Mouse (Mus musculus) intestine, embryonic 15.5 days (tissue): ENCODE measurements around the gene Nras. TPM values are rescaled to one million over a fixed set of nuclear protein-coding genes. Genes with fewer than 3 reads are reported as not detected.

ENCODE experiments used
- ATAC-seq: fragments of 200-750 bp; cut with Nextera tagmentation; 2 replicates; pipeline ENCODE4 v1.8.0; 2017; ENCODE audit warnings: moderate TSS enrichment, moderate library complexity
- H3K27ac ChIP-seq: fragments of 300-500 bp; sonication (generic); 2 replicates; pipeline ENCODE4 v1.5.1; 2015; ENCODE audit warnings: mild to moderate bottlenecking, inconsistent platforms
- H3K27me3 ChIP-seq: fragments of 300-500 bp; sonication (generic); replicated peaks from 2 replicates; pipeline ENCODE4 v1.6.1; 2015; ENCODE audit warnings: inconsistent platforms
- H3K36me3 ChIP-seq: fragments of 300-500 bp; sonication (generic); 2 replicates; pipeline ENCODE4 v1.6.1; 2015; ENCODE audit warnings: inconsistent platforms
- H3K4me1 ChIP-seq: fragments of 300-500 bp; sonication (generic); replicated peaks from 2 replicates; pipeline ENCODE4 v1.6.1; 2015; ENCODE audit warnings: inconsistent platforms
- H3K4me2 ChIP-seq: fragments of 300-500 bp; sonication (generic); replicated peaks from 2 replicates; pipeline ENCODE4 v1.6.1; 2015; ENCODE audit warnings: mild to moderate bottlenecking, inconsistent platforms
- H3K4me3 ChIP-seq: fragments of 300-500 bp; sonication (generic); replicated peaks from 2 replicates; pipeline ENCODE4 v1.5.1; 2015; ENCODE audit warnings: inconsistent platforms
- H3K9ac ChIP-seq: fragments of 300-500 bp; sonication (generic); 2 replicates; pipeline ENCODE4 v1.6.1; 2015; ENCODE audit warnings: inconsistent platforms
- H3K9me3 ChIP-seq: fragments of 300-500 bp; sonication (generic); 2 replicates; pipeline ENCODE4 v1.6.1; 2016; ENCODE audit warnings: inconsistent platforms
- WGBS: fragments of 180-500 bp; shearing (Covaris S2); methylation state at CpG from one replicate; pipeline ENCODE4 v1.1.7; 2015; 5-methylcytosine and 5-hydroxymethylcytosine counted together
- polyA plus RNA-seq: library from polyadenylated mRNA; unstranded; fragments of >200 nt; fragmentation: Nextera tagmentation; extraction: Ambion mirVana; gene quantifications from 2 replicates; pipeline ENCODE4 v1.2.1, GENCODE M21; 2015

Nras gene
- polyA plus RNA-seq, 1 experiment from 2014 or later, result 83.8 TPM

DNA sequence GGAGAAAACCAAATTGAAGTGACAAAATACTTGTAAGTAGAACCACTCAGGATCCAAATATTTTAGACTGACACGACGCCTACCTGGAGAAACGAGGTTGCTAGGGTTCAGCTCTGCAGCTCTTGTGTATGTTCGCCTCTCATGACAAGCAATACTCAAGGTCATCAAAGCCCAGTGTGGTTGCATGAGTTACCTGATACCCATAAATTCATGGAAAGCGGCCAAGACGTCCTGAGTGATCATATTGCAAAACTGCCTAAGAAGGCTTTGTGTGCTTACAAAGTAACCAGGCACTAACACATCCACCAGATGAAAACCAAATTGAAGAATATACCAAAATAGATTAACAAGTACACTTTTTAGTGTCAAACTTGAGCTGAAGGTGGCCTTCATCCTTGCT lies 10.9 kb downstream of the Nras start:
- ATAC-seq, result no peak
- H3K36me3 ChIP-seq, result peaks cover 20% of the 10 kb centered on the region
- 92% methylated on average over 6 of the region's 6 CpGs for WGBS
- no peak overlapping the region for H3K4me2 ChIP-seq
- no peak overlapping the region for H3K4me3 ChIP-seq
- H3K9ac ChIP-seq, result no peak overlapping the region
- no peaks in the 10 kb centered on the region for H3K9me3 ChIP-seq
- H3K27ac ChIP-seq, result no peak overlapping the region
- no peaks in the 10 kb centered on the region for H3K27me3 ChIP-seq
- H3K4me1 ChIP-seq, result no peaks in the 10 kb centered on the region

DNA sequence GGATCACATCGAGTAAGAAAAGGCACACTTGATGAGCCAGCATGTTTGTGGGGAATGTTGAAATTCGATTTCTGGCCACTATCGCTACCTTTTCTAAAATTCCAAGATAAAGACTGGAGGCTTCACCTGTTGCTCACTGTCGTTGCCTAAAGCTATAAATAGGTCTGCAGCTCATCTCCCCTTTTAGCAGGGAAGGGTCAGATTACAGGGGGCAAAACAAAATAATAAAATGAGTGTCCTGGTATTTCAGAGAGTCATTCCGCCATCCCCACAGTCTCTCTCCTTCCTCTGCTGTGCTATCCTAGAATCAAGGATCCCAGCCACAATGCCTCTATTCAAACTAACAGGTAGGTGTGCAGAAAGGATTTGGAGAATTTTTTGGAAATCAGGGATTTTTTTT lies 15.7 kb downstream of the Nras start, which contains the start of gene Ampd1:
TSS of gene Ampd1 (plus strand) at position 244 of the 400 bp plus-strand sequence.
- H3K36me3 ChIP-seq, result no peaks in the 10 kb centered on the region; the same call in 1 of the 2 replicates
- no peak within 1 kb of the TSS for H3K9ac ChIP-seq
- no peaks in the 10 kb centered on the region for H3K27me3 ChIP-seq
- H3K9me3 ChIP-seq, result no peaks in the 10 kb centered on the region
- no peak within 1 kb of the TSS for H3K4me3 ChIP-seq
- 57% methylated on average over 5 of the region's 5 CpGs for WGBS
- no peaks in the 10 kb centered on the region for H3K4me1 ChIP-seq
- ATAC-seq, result no peak
- H3K4me2 ChIP-seq, result no peak within 1 kb of the TSS
- H3K27ac ChIP-seq, result no peak within 1 kb of the TSS

DNA sequence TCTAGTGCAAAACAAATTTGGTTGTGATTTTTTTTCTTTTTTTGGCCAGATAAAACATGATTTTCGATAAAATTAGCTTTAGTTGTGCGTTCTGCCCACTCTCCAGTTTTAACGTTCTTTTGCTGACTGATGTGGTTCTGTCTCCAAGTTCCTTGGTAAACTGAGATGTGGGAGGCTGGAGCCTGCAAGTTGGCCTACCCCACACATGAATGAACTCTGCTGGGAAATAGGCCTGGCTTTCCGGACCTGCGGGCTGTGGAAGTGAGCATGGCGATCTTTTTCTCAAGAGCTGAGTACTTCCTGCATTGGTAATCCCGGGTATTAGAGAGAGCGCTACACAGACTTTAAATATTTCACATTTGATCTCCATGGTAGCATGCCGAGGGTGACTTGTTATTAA lies 17.8 kb downstream of the Nras start:
- Histone ChIP-seq H3K4me2 (no peak overlapping the region), H3K9me3 (no peaks in the 10 kb centered on the region), H3K4me3 (no peak overlapping the region), H3K9ac (no peak overlapping the region), H3K36me3 (no peaks in the 10 kb centered on the region), H3K4me1 (no peaks in the 10 kb centered on the region), H3K27me3 (no peaks in the 10 kb centered on the region), H3K27ac (no peak overlapping the region)
- ATAC-seq, result no peak
- WGBS, result 83% methylated on average over 9 of the region's 9 CpGs

DNA sequence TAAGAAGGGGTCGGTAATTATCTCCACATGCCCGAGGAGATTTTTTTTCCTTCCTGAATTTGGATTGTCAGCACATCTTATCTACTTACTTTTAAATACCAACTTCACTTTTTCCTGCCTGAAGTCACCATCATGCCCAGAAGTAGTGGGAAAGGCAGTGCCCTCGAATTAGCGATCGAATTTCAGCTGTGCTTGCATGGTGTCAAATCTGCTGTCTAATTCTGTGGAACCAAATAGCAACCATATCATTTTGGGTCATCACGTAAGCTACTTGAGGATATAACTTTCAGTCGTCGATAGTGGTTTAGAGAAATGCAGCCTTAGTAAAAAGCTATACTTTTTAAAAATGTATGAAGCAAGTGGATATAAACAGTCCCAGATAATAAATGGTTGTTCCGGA lies 18.4 kb downstream of the Nras start:
- no peaks in the 10 kb centered on the region for H3K9me3 ChIP-seq
- no peak overlapping the region for H3K27ac ChIP-seq
- no peaks in the 10 kb centered on the region for H3K36me3 ChIP-seq
- H3K4me1 ChIP-seq, result no peaks in the 10 kb centered on the region
- H3K4me3 ChIP-seq, result no peak overlapping the region
- ATAC-seq, result no peak
- H3K4me2 ChIP-seq, result no peak overlapping the region
- 91% methylated on average over 9 of the region's 9 CpGs for WGBS
- no peak overlapping the region for H3K9ac ChIP-seq
- no peaks in the 10 kb centered on the region for H3K27me3 ChIP-seq

DNA sequence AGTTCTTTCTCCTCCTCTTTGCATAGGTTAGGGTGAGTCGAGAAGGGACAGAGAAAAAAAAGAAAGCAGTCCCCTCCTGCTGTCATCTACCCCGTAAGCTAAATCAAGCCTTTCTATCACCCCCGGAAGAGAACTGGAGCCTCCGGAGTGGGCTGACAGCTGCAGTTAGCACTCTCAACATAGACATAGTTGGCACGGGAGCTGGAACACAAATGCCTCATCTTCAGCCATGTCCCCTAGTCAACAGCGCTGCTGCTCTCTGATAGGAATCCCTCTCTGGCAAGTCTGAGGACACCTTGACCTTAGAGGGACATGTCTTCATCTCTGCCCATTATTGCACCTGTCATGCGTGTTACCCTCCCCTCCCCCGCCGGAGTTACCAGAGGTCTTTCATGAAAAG lies 21.2 kb downstream of the Nras start:
- Histone ChIP-seq H3K9ac (no peak overlapping the region), H3K4me3 (no peak overlapping the region), H3K27me3 (no peaks in the 10 kb centered on the region), H3K36me3 (no peaks in the 10 kb centered on the region), H3K4me1 (no peaks in the 10 kb centered on the region), H3K27ac (no peak overlapping the region), H3K4me2 (no peak overlapping the region), H3K9me3 (no peaks in the 10 kb centered on the region)
- 87% methylated on average over 9 of the region's 9 CpGs for WGBS
- no peak for ATAC-seq

DNA sequence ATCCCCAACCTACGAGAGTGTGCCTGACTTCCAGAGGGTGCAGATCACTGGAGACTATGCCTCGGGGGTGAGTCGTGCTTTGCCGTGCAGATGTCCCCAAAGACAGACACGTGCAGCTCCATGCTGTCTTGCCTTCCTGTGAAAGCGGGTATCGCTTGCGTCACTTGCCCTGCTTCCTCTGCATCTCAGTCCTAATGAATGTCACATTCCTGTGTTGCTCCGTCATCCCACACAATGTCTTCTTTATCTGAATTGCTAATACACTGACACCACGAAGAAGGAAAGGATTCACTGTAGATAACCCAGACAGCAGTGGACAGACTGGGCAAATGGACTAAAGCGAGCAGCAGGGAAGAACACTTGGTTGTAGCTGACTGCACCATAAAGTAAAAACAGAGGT lies 23.0 kb downstream of the Nras start:
- Histone ChIP-seq H3K36me3 (no peaks in the 10 kb centered on the region), H3K9ac (no peak overlapping the region), H3K4me1 (no peaks in the 10 kb centered on the region), H3K4me3 (no peak overlapping the region), H3K4me2 (no peak overlapping the region), H3K27me3 (no peaks in the 10 kb centered on the region), H3K27ac (no peak overlapping the region), H3K9me3 (no peaks in the 10 kb centered on the region)
- WGBS, result 73% methylated on average over 11 of the region's 11 CpGs
- ATAC-seq, result no peak

DNA sequence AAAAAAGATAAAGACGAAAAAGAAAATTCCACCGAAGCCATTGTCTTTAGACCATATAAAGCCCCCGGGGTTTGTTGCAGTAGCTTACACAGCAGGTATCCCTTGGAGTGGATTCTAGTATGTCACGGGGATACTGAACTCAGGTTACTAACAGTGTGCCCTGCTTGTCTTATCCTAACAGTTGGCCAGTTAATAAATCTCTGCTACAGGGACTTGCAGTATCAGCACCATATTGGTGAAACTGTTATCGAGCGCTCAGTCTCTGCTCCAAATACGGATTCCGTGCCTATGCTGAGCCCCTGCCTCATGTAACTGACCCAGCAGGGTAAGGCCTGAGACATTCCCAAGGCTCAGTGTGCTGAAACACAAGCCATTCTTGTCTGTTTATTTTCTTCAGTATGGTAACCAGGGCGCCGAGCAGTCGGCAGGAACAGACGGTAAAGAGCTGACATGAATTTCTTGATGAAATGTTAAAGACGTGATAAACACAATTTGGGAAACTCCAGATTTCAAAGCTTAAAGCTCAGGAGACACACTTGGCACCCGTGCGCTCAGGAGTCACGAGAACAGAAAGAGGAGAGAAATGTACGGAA lies 23.9 kb downstream of the Nras start:
- no peak overlapping the region for H3K4me2 ChIP-seq
- no peaks in the 10 kb centered on the region for H3K9me3 ChIP-seq
- H3K9ac ChIP-seq, result no peak overlapping the region
- WGBS, result 80% methylated on average over 17 of the region's 17 CpGs
- H3K4me1 ChIP-seq, result no peaks in the 10 kb centered on the region
- no peaks in the 10 kb centered on the region for H3K36me3 ChIP-seq
- ATAC-seq, result no peak
- no peak overlapping the region for H3K4me3 ChIP-seq
- no peak overlapping the region for H3K27ac ChIP-seq
- H3K27me3 ChIP-seq, result no peaks in the 10 kb centered on the region

DNA sequence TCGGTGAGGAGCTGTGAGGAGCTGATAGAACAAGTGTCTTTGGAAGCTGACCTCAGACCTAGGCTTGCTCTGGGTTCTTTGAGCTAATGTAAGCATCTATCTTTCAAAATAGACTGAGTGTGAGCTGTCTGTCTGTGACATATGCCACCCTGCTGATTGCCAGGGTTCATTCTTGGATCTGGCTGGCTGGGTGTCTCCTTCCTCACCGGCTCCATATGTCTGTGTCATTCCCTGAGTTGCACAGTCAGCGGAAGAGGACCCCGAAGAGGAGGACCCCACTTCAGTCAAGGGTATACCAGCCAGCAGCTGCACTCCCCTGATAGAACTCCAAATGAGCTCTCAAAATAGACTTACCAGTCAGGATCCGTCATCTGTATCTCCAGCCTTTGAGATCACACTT lies 24.7 kb downstream of the Nras start:
- no peaks in the 10 kb centered on the region for H3K4me1 ChIP-seq
- H3K9ac ChIP-seq, result no peak overlapping the region
- 89% methylated on average over 5 of the region's 5 CpGs for WGBS
- no peak overlapping the region for H3K4me3 ChIP-seq
- no peaks in the 10 kb centered on the region for H3K9me3 ChIP-seq
- no peak for ATAC-seq
- H3K4me2 ChIP-seq, result no peak overlapping the region
- H3K36me3 ChIP-seq, result no peaks in the 10 kb centered on the region
- no peaks in the 10 kb centered on the region for H3K27me3 ChIP-seq
- no peak overlapping the region for H3K27ac ChIP-seq

DNA sequence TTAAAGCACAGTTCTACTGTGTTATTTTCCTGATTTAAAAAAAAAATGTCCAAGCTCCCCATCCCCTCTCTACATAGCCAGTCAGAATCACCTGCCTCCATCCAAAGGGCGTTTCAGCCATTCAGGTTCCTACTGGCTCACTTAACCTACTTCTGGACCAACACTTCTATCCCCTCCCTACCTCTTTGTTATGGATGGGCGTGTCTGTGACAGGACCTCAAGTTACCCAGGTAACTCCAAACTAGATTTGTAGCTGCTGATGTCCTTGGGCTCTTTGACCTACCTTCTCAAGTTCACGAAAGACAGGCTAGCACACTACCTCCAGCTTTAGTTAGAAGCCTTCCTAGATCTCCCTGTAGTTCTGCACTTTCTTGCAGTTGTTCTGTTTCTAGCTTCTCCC lies 27.9 kb downstream of the Nras start:
- Histone ChIP-seq H3K4me2 (no peak overlapping the region), H3K27me3 (no peaks in the 10 kb centered on the region), H3K9me3 (no peaks in the 10 kb centered on the region), H3K27ac (no peak overlapping the region), H3K4me3 (no peak overlapping the region), H3K4me1 (no peaks in the 10 kb centered on the region), H3K9ac (no peak overlapping the region), H3K36me3 (no peaks in the 10 kb centered on the region)
- ATAC-seq, result no peak
- WGBS, result 78% methylated on average over 3 of the region's 3 CpGs

DNA sequence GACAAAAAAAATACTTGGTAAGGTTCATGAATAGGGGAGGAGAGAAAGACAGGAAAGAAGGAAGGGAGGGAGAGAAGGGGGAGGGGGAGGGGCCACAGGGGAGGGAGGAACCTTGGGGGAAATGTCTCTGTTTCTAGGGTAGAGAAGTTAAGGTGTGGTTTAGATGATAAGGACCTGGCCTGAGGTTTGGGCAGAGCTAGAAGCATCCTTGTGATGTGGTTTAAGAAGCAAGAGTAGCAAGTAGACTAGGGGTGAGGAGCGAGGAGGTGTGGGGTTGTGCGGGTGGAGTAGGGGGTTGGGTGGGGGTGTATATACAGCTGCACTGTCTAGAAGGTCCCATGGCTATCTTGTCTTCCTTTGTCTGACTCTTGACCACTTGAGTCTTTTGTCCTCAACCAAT lies 33.7 kb downstream of the Nras start:
- H3K9me3 ChIP-seq, result no peaks in the 10 kb centered on the region
- 97% methylated on average over 2 of the region's 2 CpGs for WGBS
- H3K36me3 ChIP-seq, result no peaks in the 10 kb centered on the region
- ATAC-seq, result no peak
- H3K9ac ChIP-seq, result no peak overlapping the region
- no peak overlapping the region for H3K4me2 ChIP-seq
- H3K27ac ChIP-seq, result no peak overlapping the region
- H3K4me3 ChIP-seq, result no peak overlapping the region
- no peaks in the 10 kb centered on the region for H3K4me1 ChIP-seq
- no peaks in the 10 kb centered on the region for H3K27me3 ChIP-seq

DNA sequence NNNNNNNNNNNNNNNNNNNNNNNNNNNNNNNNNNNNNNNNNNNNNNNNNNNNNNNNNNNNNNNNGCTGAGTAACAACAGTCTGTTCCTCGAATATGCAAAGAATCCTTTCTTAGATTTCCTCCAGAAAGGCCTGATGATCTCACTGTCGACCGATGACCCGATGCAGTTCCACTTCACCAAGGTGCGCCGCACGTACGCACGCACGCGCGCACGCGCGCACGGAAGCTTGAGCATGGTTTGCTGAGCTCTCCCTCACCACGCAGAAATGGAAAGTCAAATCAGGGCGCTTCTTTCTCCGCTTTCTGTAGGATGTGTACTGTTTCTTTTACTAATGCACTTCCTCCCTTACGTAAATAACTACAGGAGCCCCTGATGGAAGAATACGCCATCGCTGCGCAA lies 40.6 kb downstream of the Nras start:
- H3K9me3 ChIP-seq, result no peaks in the 10 kb centered on the region
- H3K27me3 ChIP-seq, result no peaks in the 10 kb centered on the region
- H3K27ac ChIP-seq, result no peak overlapping the region
- H3K4me1 ChIP-seq, result 0 out of 2 replicates have a peak, but pooled peaks cover 5% of the 10 kb centered on the region
- H3K36me3 ChIP-seq, result no peaks in the 10 kb centered on the region
- H3K4me3 ChIP-seq, result no peak overlapping the region
- 78% methylated on average over 23 of the region's 23 CpGs for WGBS
- H3K4me2 ChIP-seq, result no peak overlapping the region
- no peak overlapping the region for H3K9ac ChIP-seq
- no peak for ATAC-seq

DNA sequence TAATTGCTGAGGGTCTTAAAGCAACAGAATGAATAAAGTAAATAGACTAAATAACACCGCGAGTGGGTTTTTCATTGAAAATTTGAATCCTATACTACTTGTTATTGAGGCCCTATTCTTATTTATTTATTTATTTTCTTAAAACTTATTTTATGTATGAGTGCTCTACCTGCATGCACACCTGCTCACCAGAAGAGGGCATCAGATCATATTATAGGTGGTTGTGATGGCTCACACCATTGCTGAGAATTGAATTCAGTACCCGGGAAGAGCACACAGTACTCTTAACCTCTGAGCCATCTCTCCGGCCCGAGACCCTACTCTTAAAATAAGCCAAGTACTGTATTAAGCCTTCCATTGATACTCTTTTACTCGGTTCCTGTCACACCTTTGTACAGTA lies 41.6 kb downstream of the Nras start:
- H3K4me3 ChIP-seq, result no peak overlapping the region
- no peaks in the 10 kb centered on the region for H3K27me3 ChIP-seq
- WGBS, result 89% methylated on average over 6 of the region's 6 CpGs
- no peak overlapping the region for H3K4me2 ChIP-seq
- H3K27ac ChIP-seq, result no peak overlapping the region
- no peaks in the 10 kb centered on the region for H3K36me3 ChIP-seq
- no peaks in the 10 kb centered on the region for H3K9me3 ChIP-seq
- H3K9ac ChIP-seq, result no peak overlapping the region
- ATAC-seq, result no peak
- 0 out of 2 replicates have a peak, but pooled peaks cover 5% of the 10 kb centered on the region for H3K4me1 ChIP-seq

DNA sequence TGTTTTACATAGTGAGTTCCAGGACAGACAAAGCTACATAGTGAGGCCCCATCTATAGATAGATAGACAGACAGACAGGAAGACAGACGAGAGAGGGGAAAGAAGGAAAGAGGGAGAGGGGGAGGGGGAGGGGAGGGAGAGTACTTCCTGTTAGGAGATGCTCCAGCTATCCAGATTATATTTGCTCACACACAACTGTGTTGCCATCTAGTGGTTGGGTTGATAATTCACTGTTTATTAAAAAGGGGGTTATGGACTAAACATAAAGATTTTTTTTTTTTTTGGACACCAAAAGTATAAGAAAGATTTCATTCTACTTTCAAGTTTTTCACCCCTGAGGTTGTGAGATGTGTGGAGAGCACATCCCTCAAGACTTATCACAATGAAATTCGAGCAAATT lies 42.6 kb downstream of the Nras start:
- Histone ChIP-seq H3K4me3 (no peak overlapping the region), H3K27ac (no peak overlapping the region), H3K27me3 (no peaks in the 10 kb centered on the region), H3K36me3 (no peaks in the 10 kb centered on the region), H3K9ac (no peak overlapping the region), H3K4me2 (no peak overlapping the region), H3K9me3 (no peaks in the 10 kb centered on the region), H3K4me1 (0 out of 2 replicates have a peak, but pooled peaks cover 5% of the 10 kb centered on the region)
- ATAC-seq, result no peak
- WGBS, result 54% methylated on average over 2 of the region's 2 CpGs
